In genomic region chr10:63023749-63024579, GRCm38 (mm10) we compare ENCODE assay signal across 8 mouse cellular contexts. TPM values are rescaled to one million over a fixed set of nuclear protein-coding genes. Genes with fewer than 3 reads are reported as not detected.
DNase-seq lines count a peak whose midpoint lies in the region; ATAC-seq and TF ChIP-seq lines count a peak whose summit lies in the region.

Gene Hnrnph3 (minus strand): TSS chr10:63024217.
Gene Pbld2 (plus strand): TSS chr10:63024315.

- no peaks in the 10 kb centered on the region for H3K36me3 ChIP-seq in heart, embryonic 12.5 days
- H3K36me3 ChIP-seq in kidney, postnatal 0 days (ENCODE audit: insufficient read depth, low read length), result no peaks in the 10 kb centered on the region
- H3K36me3 ChIP-seq in liver, embryonic 11.5 days (ENCODE audit: control insufficient read depth, insufficient read depth, low read length), result no peaks in the 10 kb centered on the region
- H3K36me3 ChIP-seq in stomach, embryonic 14.5 days (ENCODE audit: control insufficient read depth, insufficient read depth, low read length), result no peaks in the 10 kb centered on the region; the same call in 1 of the 2 replicates

- under 1% methylated on average over 66 of the region's 69 CpGs for WGBS in heart, embryonic 12.5 days
- under 1% methylated on average over 64 of the region's 69 CpGs for WGBS in kidney, postnatal 0 days
- under 1% methylated on average over 68 of the region's 69 CpGs for WGBS in liver, embryonic 11.5 days
- WGBS in stomach, embryonic 14.5 days, result under 1% methylated on average over 61 of the region's 69 CpGs

- peak; percentile 98 for DNase-seq in CD4-positive helper T cell, adult 2 months (ENCODE audit: low read depth, low spot score)
- peak; percentile 96 for DNase-seq in brain, embryonic 18.5 days (ENCODE audit: low read depth, low spot score)
- DNase-seq in kidney, postnatal 0 days (ENCODE audit: low spot score), result peak; percentile 98
- DNase-seq in liver, embryonic 11.5 days (ENCODE audit: low spot score), result peak; percentile 100
- peak; percentile 99 for DNase-seq in naive thymus-derived CD4-positive, alpha-beta T cell, adult 2 months (ENCODE audit: low read depth)

- H3K9ac ChIP-seq in heart, embryonic 12.5 days, result peak within 1 kb of the TSS; percentile 98
- peak within 1 kb of the TSS; percentile 99 for H3K9ac ChIP-seq in kidney, postnatal 0 days (ENCODE audit: low read depth, low read length)
- peak within 1 kb of the TSS; percentile 99 for H3K9ac ChIP-seq in liver, embryonic 11.5 days (ENCODE audit: low read depth, low read length)
- H3K9ac ChIP-seq in stomach, embryonic 14.5 days (replicated peaks; ENCODE audit: low read depth, low read length), result peak within 1 kb of the TSS; percentile 72

- H3K27ac ChIP-seq in heart, embryonic 12.5 days (ENCODE audit: poor library complexity, severe bottlenecking), result peak within 1 kb of the TSS; percentile 98
- H3K27ac ChIP-seq in kidney, postnatal 0 days, result peak within 1 kb of the TSS; percentile 100
- peak within 1 kb of the TSS; percentile 99 for H3K27ac ChIP-seq in liver, embryonic 11.5 days (ENCODE audit: low read depth, low read length)
- peak within 1 kb of the TSS; percentile 99 for H3K27ac ChIP-seq in stomach, embryonic 14.5 days (ENCODE audit: low read length)

- peak; percentile 86 for ATAC-seq in erythroid progenitor cell, adult 5-6 weeks (replicated peaks; ENCODE audit: low FRiP score, poor library complexity, severe bottlenecking)
- ATAC-seq in heart, embryonic 12.5 days (ENCODE audit: insufficient number of reproducible peaks, low FRiP score), result peak; percentile 97
- ATAC-seq in kidney, postnatal 0 days (replicated peaks; ENCODE audit: low FRiP score, low read depth), result peak; percentile 96
- ATAC-seq in liver, embryonic 11.5 days (replicated peaks; ENCODE audit: low FRiP score), result peak; percentile 93
- peak; percentile 94 for ATAC-seq in stomach, embryonic 14.5 days (ENCODE audit: insufficient number of reproducible peaks, insufficient read depth, low FRiP score, low read depth)

- no peaks in the 10 kb centered on the region for H3K9me3 ChIP-seq in heart, embryonic 12.5 days (replicated peaks)
- no peaks in the 10 kb centered on the region for H3K9me3 ChIP-seq in kidney, postnatal 0 days (replicated peaks; ENCODE audit: low read length)
- H3K9me3 ChIP-seq in liver, embryonic 11.5 days (ENCODE audit: control insufficient read depth, low read length), result no peaks in the 10 kb centered on the region
- no peaks in the 10 kb centered on the region for H3K9me3 ChIP-seq in stomach, embryonic 14.5 days (ENCODE audit: control insufficient read depth, low read depth, low read length)

- peak within 1 kb of the TSS; percentile 71 for H3K4me2 ChIP-seq in heart, embryonic 12.5 days
- H3K4me2 ChIP-seq in kidney, postnatal 0 days (ENCODE audit: low read length), result peak within 1 kb of the TSS; percentile 67
- peak within 1 kb of the TSS; percentile 73 for H3K4me2 ChIP-seq in liver, embryonic 11.5 days
- H3K4me2 ChIP-seq in stomach, embryonic 14.5 days (replicated peaks; ENCODE audit: low read depth, low read length), result peak within 1 kb of the TSS; percentile 60

- H3K27me3 ChIP-seq in heart, embryonic 12.5 days (replicated peaks), result no peaks in the 10 kb centered on the region
- no peaks in the 10 kb centered on the region for H3K27me3 ChIP-seq in kidney, postnatal 0 days (ENCODE audit: insufficient read depth, low read length)
- no peaks in the 10 kb centered on the region for H3K27me3 ChIP-seq in liver, embryonic 11.5 days (replicated peaks; ENCODE audit: control insufficient read depth, insufficient read depth, low read length)
- no peaks in the 10 kb centered on the region for H3K27me3 ChIP-seq in stomach, embryonic 14.5 days (ENCODE audit: control insufficient read depth, insufficient read depth, low read length)

- TF ChIP-seq CTCF in kidney, postnatal 0 days (IDR thresholded peaks at IDR 0.05; ENCODE audit: low read depth), result no peak

- H3K4me1 ChIP-seq in heart, embryonic 12.5 days (replicated peaks), result peaks cover 19% of the 10 kb centered on the region
- 0 out of 2 replicates have a peak, but pooled peaks cover 24% of the 10 kb centered on the region for H3K4me1 ChIP-seq in kidney, postnatal 0 days (replicated peaks; ENCODE audit: insufficient read depth, low read length)
- H3K4me1 ChIP-seq in liver, embryonic 11.5 days (replicated peaks; ENCODE audit: control insufficient read depth, insufficient read depth, low read length), result peaks cover 15% of the 10 kb centered on the region
- peaks cover 15% of the 10 kb centered on the region for H3K4me1 ChIP-seq in stomach, embryonic 14.5 days (ENCODE audit: control insufficient read depth, insufficient read depth, low read length)

- H3K4me3 ChIP-seq in heart, embryonic 12.5 days, result peak within 1 kb of the TSS; percentile 77
- peak within 1 kb of the TSS; percentile 89 for H3K4me3 ChIP-seq in kidney, postnatal 0 days (replicated peaks; ENCODE audit: low read depth, low read length)
- H3K4me3 ChIP-seq in liver, embryonic 11.5 days (ENCODE audit: low read depth, low read length), result peak within 1 kb of the TSS; percentile 91
- H3K4me3 ChIP-seq in stomach, embryonic 14.5 days (ENCODE audit: low read depth, low read length), result peak within 1 kb of the TSS; percentile 86

RNA-seq across cellular contexts. Expression of gene Hnrnph3, which starts in this region (rescaled TPM):
- total RNA-seq in erythroid progenitor cell, adult 5-6 weeks (2015; ENCODE audit: low replicate concordance), result 28.9 and 56.2 TPM in 2 replicates
- total RNA-seq in erythroid progenitor cell, adult 5-6 weeks (2017; ENCODE audit: low replicate concordance), result 37.2 and 46.0 TPM in 2 replicates
- 70.7 and 77.3 TPM in 2 replicates for polyA plus RNA-seq in heart, embryonic 12.5 days (2016; fragmentation: Nextera tagmentation; extraction: Ambion mirVana)
- polyA plus RNA-seq in kidney, postnatal 0 days (2015; fragmentation: Nextera tagmentation; extraction: Ambion mirVana), result 56.7 and 57.8 TPM in 2 replicates
- 52.6 and 57.1 TPM in 2 replicates for polyA plus RNA-seq in liver, embryonic 11.5 days (2014; fragmentation: Nextera tagmentation; extraction: Ambion mirVana)
- 75.0 and 75.8 TPM in 2 replicates for polyA plus RNA-seq in stomach, embryonic 14.5 days (2014; fragmentation: Nextera tagmentation; extraction: Ambion mirVana)

RNA-seq across cellular contexts. Expression of gene Pbld2, which starts in this region (rescaled TPM):
- not detected in 2 replicates for total RNA-seq in erythroid progenitor cell, adult 5-6 weeks (2015; ENCODE audit: low replicate concordance)
- not detected in 2 replicates for total RNA-seq in erythroid progenitor cell, adult 5-6 weeks (2017; ENCODE audit: low replicate concordance)
- 0.68 and 0.78 TPM in 2 replicates for polyA plus RNA-seq in heart, embryonic 12.5 days (2016; fragmentation: Nextera tagmentation; extraction: Ambion mirVana)
- polyA plus RNA-seq in kidney, postnatal 0 days (2015; fragmentation: Nextera tagmentation; extraction: Ambion mirVana), result 11.6 and 12.6 TPM in 2 replicates
- polyA plus RNA-seq in liver, embryonic 11.5 days (2014; fragmentation: Nextera tagmentation; extraction: Ambion mirVana), result 0.73 and 1.2 TPM in 2 replicates
- 1.6 and 2.1 TPM in 2 replicates for polyA plus RNA-seq in stomach, embryonic 14.5 days (2014; fragmentation: Nextera tagmentation; extraction: Ambion mirVana)

Comparison
In these comparisons a context has a peak if more than half of its experiments do, and no peak if none do; other contexts are left out.
1. Peak in every context shown above with its lines: DNase-seq, ATAC-seq, H3K4me3 ChIP-seq and H3K27ac ChIP-seq.